Mouse (Mus musculus) testis, adult 2 months (tissue): ENCODE data around the gene Ppfibp1.

Experiments
- CTCF ChIP-seq: fragments of 200-500 bp; IDR thresholded peaks from 2 replicates; pipeline ENCODE4 v1.5.1; 2012; ENCODE audit warnings: low read depth, mild to moderate bottlenecking, inconsistent platforms, low read length, moderate library complexity; ENCODE audit not compliant: control insufficient read depth, insufficient read depth, insufficient replicate concordance
- POLR2A ChIP-seq: fragments of 200-500 bp; IDR thresholded peaks from 2 replicates; pipeline ENCODE4 v1.6.1; 2012; ENCODE audit warnings: low read depth, mild to moderate bottlenecking, inconsistent platforms, low read length, moderate library complexity; ENCODE audit not compliant: control insufficient read depth

DNA sequence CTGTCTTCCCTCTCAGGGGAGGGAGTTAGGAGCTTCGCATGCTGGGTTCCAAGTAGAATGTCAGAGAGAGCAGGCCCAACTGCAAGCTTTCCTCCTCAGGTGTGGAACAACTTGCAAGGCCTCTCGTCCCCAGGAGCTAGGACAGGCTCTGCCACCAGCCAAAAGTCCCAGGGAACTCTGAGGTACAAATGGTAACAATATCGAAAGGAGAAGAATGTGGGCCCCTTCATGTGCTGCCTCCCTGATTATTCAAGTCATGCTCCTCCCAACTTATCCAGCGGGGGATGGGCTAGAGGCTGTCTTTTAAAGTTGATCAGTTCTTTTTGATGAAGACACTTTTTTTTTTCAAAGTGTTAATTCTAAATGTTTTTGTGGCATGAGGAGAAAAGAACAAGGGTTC, 38.2 kb upstream of the Ppfibp1 start, which contains the start of gene Smco2:
- no peak for TF ChIP-seq CTCF
- TF ChIP-seq POLR2A: peak; percentile 77; the same call in 1 of the 2 replicates
